Mouse (Mus musculus): ENCODE measurements around the gene Tradd.

DNA sequence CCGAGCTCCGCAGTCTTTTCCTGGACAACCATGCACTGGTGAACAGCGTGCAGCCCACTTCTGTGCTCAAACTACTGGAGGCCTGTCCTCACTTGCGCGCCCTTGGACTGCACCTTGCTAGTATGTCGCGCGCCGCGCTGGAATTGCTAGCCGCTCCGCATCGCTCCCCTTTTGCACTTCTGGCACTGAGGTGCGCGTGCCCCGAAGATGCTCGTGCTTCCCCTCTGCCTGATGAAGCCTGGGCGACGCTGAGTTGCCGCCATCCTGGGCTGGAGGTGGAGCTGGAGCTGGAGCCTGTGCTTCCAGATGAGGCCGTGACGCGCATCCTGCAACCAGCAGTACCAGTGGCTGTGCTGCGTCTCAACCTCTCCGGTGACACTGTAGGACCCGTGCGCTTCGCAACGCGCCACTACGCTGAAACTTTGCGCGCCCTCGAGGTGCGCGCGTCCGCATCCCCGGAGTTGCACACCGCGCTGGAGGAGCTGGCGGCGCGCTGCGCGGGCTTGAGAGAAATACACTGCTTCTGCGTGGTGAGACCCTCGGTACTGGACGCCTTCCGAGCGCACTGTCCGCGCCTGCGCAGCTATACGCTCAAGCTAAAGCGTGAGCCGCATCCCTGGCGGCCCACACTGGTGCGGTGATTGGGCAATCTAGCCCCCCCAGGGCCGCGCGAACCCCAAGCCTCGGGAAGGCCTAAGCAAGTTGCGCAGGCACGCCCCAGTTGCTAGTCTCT is 4.1 kb upstream of the Tradd start:
- TF ChIP-seq CTCF (IDR thresholded peaks at IDR 0.05; ENCODE audit: borderline replicate concordance, insufficient read depth, low read length) (no peak), POLR2A (IDR thresholded peaks at IDR 0.05; ENCODE audit: low read depth, low read length) (peak; percentile 35; the same call in 1 of the 2 replicates)

Measured in embryonic fibroblast, embryonic 13.5 days (primary cell).